Mouse (Mus musculus) B cell, adult (primary cell): ENCODE results near the gene Mtrf1l. TPM values are rescaled to one million over a fixed set of nuclear protein-coding genes. Genes with fewer than 3 reads are reported as not detected.

Source experiments
- total RNA-seq: library from RNA; stranded (reverse); gene quantifications from 4 replicates; pipeline ENCODE4 v1.2.4, GENCODE M21; 2023; ENCODE audit not compliant: inconsistent age

Mtrf1l gene
- total RNA-seq: 17.5 to 26.4 TPM (median 20.8 TPM) in 4 replicates

GRCm38 (mm10) chr10:5823740-5824491, at the start of gene Mtrf1l:
Gene Mtrf1l, minus strand, starts transcription at chr10:5823910.

GRCm38 (mm10) chr10:5805243-5805730, 18.4 kb downstream of the Mtrf1l start, which contains the start of gene Fbxo5:
Gene Fbxo5, minus strand, starts transcription at chr10:5805600.

Other genes starting within 250 kb of the Mtrf1l start
- not detected in 4 replicates for gene Myct1, start 230.1 kb downstream of the Mtrf1l start, total RNA-seq
- not detected in 4 replicates for gene Vip, start 184.7 kb downstream of the Mtrf1l start, total RNA-seq
- 4.3 to 9.1 TPM (median 6.8 TPM) in 4 replicates for gene Fbxo5, start 18.3 kb downstream of the Mtrf1l start, total RNA-seq
- not detected in 4 replicates for gene Rgs17, start 98.5 kb upstream of the Mtrf1l start, total RNA-seq